Mouse (Mus musculus): Measurements from ENCODE around the gene Mgat3.
A peak's percentile ranks its signal among the peaks of the same experiment; 100 is the strongest.

Gene Mgat3

GRCm38 (mm10) chr15:80149517-80149916, 24.0 kb upstream of the Mgat3 start:
- ATAC-seq (ENCODE audit: low TSS enrichment): no peak

- ATAC-seq (ENCODE audit: low TSS enrichment): no peak
Observed at GRCm38 (mm10) chr15:80152663-80153062, 20.9 kb upstream of the Mgat3 start.

DNA sequence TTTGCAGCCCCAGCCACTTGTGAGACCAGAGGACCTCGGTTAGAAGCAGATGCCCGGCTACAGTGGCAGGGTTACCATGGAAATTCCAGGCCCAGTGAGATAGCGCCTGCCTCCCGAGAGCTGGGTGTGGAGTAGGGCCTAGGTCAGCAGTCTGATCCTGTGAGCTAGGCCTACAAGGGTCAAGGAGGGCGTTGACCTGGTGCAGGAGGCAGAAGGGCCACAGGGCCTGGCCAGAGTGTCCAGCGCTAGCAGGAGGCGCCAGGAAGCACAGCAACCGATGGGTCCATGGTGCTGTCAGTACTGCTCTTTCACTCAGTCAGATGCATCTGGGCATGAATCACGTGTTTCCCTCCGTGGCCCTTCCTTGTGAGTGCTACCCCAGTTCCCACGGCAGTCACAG, 19.8 kb upstream of the Mgat3 start:
- ATAC-seq (ENCODE audit: low TSS enrichment): no peak

- no peak for ATAC-seq (ENCODE audit: low TSS enrichment)
Observed at GRCm38 (mm10) chr15:80155707-80156106, 17.8 kb upstream of the Mgat3 start.

- no peak for ATAC-seq (ENCODE audit: low TSS enrichment)
Observed at GRCm38 (mm10) chr15:80157197-80157943, 16.2 kb upstream of the Mgat3 start.

DNA sequence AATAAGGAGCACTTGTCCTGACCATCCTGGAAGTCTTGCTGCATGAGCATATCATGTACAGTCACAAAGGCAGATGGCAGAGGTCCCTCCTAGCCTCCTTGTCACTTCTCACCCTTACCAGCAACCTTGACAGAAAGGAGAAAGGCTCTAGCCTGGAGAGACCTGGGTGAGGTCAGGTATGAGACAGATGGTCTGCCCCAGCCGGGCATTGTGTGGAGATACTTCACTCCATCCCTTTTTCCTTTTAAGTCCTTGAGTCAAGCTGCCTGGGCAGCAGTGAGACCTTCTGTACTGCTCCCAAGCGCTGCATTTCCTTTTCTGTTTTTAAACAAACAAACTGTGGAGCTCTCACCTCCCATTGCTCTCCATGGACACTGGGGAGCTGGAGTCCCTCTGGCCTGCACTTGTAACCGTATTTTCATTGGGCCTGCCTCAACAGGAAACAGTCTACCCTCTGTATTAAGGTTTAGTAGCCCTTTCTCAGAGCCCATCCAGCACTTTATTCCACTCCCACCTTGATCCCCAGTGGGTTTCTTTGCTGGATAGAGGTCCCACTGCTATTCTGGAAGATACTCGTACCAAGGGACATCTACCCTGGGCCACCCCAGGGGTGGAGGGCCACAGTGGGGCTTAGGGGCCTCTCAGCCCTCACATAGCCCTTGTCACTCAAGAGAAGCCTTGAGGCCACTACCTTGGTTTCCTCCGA, 15.4 kb upstream of the Mgat3 start:
- no peak for ATAC-seq (ENCODE audit: low TSS enrichment)

GRCm38 (mm10) chr15:80158707-80159090, 14.8 kb upstream of the Mgat3 start:
- no peak for ATAC-seq (ENCODE audit: low TSS enrichment)

DNA sequence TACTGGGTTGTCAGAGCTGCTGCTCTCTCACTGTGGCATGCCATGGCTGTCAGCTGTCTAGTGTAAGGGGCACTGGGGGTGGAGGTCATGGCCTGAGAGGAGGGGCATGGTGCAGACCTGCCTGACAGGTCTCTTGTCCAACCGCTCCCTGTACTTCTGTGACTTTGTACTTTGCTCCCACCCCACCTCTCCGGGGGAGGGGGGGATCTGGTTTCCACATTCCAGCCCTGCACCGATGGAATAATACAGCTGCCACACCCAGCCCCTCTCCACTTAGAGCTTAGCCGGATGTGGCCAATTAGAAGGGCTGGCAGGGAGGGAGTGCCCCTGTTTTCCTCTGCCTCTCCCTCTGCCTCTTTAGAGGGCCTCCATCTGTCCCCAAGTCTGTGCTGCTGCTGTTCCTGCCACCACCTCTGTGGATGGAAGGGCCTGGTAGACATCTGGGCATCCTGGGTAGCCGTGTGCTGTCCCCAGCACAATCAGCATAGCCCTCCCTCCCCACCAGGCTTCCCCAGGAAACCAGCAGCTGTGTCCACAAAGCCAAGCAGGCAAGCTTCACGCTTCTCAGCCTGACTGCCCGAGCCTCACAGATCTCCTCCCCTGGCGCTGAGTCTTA, 14.1 kb upstream of the Mgat3 start:
- peak; percentile 38 for ATAC-seq (ENCODE audit: low TSS enrichment)

GRCm38 (mm10) chr15:80160223-80160622, 13.3 kb upstream of the Mgat3 start:
- ATAC-seq (ENCODE audit: low TSS enrichment): no peak

DNA sequence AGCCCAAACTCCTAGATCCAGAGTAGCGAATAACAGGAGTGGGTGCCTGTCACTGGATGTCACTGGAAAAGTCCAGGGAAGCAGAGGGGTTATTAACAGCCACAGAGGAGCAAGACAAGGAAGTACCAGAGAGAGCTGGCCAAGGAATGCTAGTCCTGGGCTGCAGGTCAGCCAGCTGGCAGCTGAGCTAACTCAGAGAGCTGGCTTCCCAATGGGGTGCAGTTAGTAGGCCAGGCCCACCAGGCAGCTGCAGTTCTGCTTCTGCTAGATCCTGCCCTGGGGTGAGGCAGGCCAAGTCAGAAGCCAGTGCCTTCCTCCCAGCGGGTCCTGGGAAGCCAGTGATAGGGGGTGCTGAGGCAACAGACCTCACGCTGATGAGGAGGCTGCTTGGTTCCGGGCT, 12.8 kb upstream of the Mgat3 start:
- ATAC-seq (ENCODE audit: low TSS enrichment): no peak

GRCm38 (mm10) chr15:80161199-80161598, 12.3 kb upstream of the Mgat3 start:
- no peak for ATAC-seq (ENCODE audit: low TSS enrichment)

DNA sequence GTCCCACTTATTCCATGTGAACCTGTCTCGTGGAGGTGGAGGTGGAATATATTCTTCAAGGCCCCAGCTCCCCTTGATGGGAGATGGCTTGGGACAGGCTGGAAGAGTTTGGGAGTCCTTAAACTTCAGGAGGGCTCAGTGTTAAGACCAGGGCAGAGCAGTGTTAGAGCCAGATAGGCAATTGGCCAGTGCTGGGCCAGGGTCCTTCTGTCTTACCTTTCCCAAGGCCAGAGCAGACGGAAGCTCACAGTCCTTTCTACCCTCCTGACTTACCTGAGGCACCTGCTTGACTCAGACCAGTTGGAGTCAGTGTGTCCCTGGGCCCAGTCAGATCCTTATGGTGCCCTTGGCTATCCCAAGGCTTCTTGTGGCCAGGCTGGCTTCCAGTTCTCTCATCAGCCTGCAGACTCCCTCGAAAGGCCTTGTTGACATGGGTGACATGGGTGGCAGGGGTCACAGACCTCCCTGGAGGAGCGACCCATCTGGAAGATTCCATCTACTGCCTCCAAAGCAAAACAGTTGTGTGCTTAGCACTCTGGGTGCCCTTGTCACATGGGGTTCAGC, 11.0 kb upstream of the Mgat3 start:
- ATAC-seq (ENCODE audit: low TSS enrichment): no peak

DNA sequence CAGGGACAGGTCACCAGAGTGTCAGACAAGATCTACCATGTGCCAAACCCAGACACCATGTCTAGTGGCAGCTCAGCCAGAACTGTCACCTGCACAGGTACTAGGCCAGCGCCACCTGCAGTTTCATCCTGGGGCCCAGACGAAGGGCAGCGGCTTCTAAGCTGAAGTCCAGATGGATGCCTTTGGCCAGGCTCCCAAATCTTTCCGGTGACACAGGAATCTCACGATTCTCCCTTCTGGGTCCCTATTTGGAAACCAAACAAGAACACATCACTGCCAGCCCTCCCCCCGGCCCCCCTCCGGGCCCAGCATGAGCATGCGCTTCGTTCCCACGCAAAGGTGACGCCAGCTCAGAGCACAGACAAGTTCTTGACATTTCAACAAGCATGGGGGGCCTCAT, 10.2 kb upstream of the Mgat3 start:
- peak; percentile 29; the same call in 1 of the 2 replicates for ATAC-seq (ENCODE audit: low TSS enrichment)

DNA sequence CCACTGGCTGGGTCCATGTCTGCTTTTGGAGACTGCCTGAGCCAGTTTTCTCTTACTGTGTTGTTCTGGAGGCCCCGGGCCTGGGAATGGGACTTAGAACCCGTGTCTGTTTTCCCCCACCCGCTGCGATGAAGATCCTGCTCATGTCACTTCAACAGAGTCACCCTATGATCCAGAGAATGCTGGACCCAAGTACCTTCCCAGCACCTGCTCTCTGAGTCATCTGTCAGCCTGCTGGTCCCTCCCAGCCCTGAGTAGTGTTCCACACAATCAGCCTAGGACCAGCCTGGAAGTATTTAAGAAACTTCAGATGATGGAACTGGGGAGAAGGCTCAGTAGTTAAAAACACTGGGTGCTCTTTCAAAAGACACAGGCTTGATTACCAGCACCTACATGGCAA, 9.8 kb upstream of the Mgat3 start:
- ATAC-seq (ENCODE audit: low TSS enrichment): no peak

GRCm38 (mm10) chr15:80165396-80165795, 8.1 kb upstream of the Mgat3 start:
- peak; percentile 17 for ATAC-seq (ENCODE audit: low TSS enrichment)

DNA sequence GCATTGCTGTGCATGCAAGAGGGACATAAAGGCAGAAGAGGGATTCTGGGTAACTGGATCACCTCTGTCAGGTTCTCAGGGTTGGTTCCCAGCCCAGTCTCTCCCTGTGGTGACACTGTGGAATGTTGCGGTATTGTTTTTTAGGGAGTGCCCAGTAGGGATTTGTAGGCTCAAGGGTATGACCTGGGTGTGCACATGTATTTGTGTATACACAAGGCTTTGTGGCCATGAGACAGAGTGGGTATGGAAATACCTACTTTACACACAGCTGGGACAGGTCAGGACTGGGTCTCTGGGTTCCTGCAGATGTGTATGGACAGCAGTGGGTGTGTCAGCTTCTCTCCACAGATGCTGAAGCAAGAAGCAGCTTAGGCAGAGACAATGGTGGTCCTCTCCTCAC, 4.0 kb upstream of the Mgat3 start:
- no peak for ATAC-seq (ENCODE audit: low TSS enrichment)

DNA sequence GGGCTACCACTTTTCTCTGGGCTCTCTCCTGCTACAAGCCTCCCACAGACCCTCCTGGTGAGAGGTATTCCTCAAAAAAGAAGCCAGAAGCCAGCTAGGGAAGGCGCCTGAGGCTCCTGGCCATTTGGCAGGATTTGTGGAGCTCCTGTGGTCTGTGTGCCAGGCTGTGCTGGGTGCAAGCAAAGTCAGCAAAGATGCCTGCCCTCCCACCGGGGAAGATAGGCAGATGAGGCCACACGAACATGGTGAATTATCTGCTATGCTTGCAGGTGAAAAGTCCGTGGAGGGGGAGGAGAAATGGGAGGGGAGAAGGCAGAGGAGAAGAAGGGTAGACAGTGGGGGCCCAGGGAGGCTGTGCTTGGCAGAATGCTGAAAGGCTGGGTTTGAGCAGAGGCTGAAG, 3.2 kb upstream of the Mgat3 start:
- no peak for ATAC-seq (ENCODE audit: low TSS enrichment)

DNA sequence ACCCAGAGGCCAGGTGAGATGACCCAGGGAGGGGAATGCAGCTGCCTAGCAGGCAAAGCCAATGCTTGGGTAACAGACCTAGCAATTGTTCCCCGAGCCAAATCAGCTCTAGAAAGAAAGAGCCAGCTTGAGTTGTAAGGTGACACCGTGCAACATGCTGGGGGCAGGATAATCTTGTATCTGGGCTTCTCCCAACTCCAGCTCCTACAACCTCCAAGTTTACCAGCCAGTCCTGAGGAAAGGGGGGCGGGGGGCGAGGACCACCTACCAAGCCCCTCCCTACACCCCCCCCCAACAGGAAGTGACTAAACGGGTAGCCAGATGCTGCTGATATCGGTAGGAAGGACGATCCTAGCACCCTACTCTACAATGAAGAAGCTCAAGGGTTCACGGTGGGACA, 2.2 kb upstream of the Mgat3 start:
- no peak for ATAC-seq (ENCODE audit: low TSS enrichment)

DNA sequence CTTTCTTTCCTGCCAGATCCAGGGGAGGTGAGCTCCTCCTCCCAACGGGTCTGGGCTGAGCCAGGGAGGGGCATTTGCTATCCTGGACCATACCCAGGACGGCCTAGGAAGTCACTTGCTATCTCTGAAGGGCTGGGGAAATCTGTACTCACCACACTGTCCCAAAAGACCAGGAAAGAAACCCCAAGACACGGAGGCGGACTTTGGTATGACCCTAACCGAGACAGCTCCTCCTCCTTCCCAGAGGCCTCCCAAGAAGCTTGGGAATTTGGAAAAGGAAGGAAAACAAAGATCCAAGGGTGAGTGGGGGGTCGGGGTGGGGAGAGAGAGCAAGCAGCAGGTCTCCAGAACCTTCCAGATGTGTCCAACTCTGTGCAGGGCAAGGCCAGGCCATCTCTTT, 1.7 kb upstream of the Mgat3 start:
- no peak for ATAC-seq (ENCODE audit: low TSS enrichment)

DNA sequence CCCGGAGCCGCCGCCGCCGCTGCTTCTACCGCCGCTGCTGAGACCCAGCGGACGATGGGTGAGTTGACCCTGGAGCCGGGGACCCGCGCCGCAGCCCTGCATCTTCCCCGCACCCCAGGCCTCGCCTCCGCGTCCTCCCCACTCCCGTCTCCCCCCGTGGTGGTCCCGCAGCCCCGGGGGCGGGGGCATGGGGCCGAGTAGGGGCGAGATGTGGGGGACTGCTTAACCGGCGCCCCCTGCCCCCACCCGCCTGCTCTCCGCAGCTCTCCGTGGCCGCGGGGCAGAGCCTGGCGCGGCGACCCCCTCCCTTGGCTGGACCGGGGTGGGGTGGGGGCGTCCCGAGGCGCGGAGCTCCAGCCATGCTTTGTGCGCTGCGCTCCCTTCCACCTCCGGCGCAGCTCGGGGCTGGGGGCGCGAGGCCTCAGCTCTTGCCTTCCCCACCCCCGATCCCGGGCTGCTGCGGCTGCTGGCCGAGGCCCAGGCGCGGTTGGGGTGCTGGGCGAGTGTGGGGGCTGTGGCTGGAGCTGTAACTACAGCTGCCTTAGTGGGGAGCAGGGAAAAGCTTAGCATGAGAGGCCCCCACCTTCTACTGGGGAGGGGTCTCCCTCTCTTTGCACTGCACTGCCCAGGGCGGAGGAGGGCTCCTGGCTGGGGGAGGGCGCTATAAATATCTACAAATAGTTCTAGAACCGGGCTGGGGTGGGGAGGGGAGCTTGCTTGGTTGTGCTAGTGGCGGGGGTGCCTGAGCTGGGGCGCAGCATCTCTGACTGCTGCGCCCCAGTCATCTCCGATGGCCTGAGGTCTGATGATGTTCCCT, 468 bp downstream of the Mgat3 start:
- peak; percentile 66 for ATAC-seq (ENCODE audit: low TSS enrichment)

DNA sequence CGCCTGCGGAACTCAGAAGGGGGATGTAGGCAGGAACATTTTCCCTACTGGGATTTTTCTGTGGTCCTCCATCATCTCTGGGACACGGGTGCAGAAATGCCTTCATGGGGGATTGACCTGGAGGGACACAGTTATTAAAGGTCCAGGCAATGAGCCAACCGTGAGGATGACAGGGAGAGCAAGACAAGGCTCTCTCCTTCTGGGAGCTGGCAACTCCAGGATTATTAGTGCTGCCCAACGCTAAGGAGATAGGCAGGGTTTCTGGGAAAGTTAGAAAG, 1.0 kb downstream of the Mgat3 start:
- no peak for ATAC-seq (ENCODE audit: low TSS enrichment)

DNA sequence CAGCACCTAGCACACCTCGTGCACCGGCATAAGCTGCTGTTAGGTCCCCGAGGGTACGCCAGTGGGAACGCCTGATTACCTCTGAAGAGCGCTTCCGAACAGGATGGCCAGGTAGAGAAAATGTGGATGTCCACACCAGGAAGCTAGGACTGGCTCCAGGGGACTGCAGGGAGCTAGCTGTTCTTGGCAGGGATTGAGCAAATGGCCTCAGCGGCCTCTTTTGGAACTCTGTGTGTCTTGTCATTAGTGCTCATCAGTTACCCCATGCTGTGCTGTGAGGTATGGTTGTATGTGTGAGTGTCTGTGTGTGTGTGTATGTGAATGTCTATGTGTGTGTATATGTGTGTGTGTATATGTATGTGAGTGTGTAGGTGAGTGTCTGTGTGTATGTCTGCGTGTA, 1.8 kb downstream of the Mgat3 start:
- no peak for ATAC-seq (ENCODE audit: low TSS enrichment)

Data from frontal cortex, adult (tissue).